Mouse (Mus musculus) thymus, adult 2 months (tissue): ENCODE measurements around the gene Macrod2.

Experiments used
- CTCF ChIP-seq: fragments of 200-500 bp; IDR thresholded peaks from 2 replicates; pipeline ENCODE4 v1.5.1; 2012; ENCODE audit warnings: mild to moderate bottlenecking, control low read depth, low read length, moderate library complexity, borderline replicate concordance; ENCODE audit not compliant: control insufficient read depth, poor library complexity, insufficient read depth; ENCODE audit errors: extremely low read depth
- POLR2A ChIP-seq: fragments of 200-500 bp; IDR thresholded peaks from 2 replicates; pipeline ENCODE4 v1.6.1; 2012; ENCODE audit warnings: mild to moderate bottlenecking, low read length, control low read depth, moderate library complexity; ENCODE audit not compliant: control insufficient read depth, poor library complexity, insufficient read depth; ENCODE audit errors: extremely low read depth

- TF ChIP-seq POLR2A = no peak
- no peak for TF ChIP-seq CTCF
Observed at GRCm38 (mm10) chr2:141013443-141014165, 618.5 kb downstream of the Macrod2 start.
